Mouse (Mus musculus) cerebellum, adult 8-10 months (tissue): Measurements from ENCODE around the gene Slc35a5.

ENCODE experiments used
- DNase-seq: peaks from one replicate; pipeline ENCODE4 v3.0.0; 2022

Slc35a5 gene

GRCm38 (mm10) chr16:45110498-45110897 lies 48.0 kb downstream of the Slc35a5 start:
- DNase-seq, result no peak

GRCm38 (mm10) chr16:45108203-45108878 lies 50.2 kb downstream of the Slc35a5 start:
- DNase-seq, result no peak

GRCm38 (mm10) chr16:45104993-45105392 lies 53.5 kb downstream of the Slc35a5 start:
- DNase-seq, result no peak

- DNase-seq, result no peak
Measured at GRCm38 (mm10) chr16:45100892-45101291, 57.6 kb downstream of the Slc35a5 start.

- no peak for DNase-seq
Measured at GRCm38 (mm10) chr16:45098886-45099210, 59.7 kb downstream of the Slc35a5 start.

- DNase-seq, result no peak
Measured at GRCm38 (mm10) chr16:45098186-45098885, 60.2 kb downstream of the Slc35a5 start.

- no peak for DNase-seq
Measured at GRCm38 (mm10) chr16:45097467-45097866, 61.0 kb downstream of the Slc35a5 start.

GRCm38 (mm10) chr16:45095561-45096482 lies 62.7 kb downstream of the Slc35a5 start:
- no peak for DNase-seq

- DNase-seq, result no peak
Measured at GRCm38 (mm10) chr16:45095030-45095429, 63.5 kb downstream of the Slc35a5 start.

- no peak for DNase-seq
Measured at GRCm38 (mm10) chr16:45094136-45094756, 64.3 kb downstream of the Slc35a5 start.

GRCm38 (mm10) chr16:45093137-45093731 lies 65.3 kb downstream of the Slc35a5 start, which contains the start of gene Ccdc80:
Ccdc80 (plus strand) TSS chr16:45093402.
- no peak for DNase-seq

- peak; percentile 63 for DNase-seq
Measured at GRCm38 (mm10) chr16:45090005-45090404, 68.5 kb downstream of the Slc35a5 start.
